Mouse (Mus musculus): ENCODE results near the gene Rassf3.

Rassf3 gene

DNA sequence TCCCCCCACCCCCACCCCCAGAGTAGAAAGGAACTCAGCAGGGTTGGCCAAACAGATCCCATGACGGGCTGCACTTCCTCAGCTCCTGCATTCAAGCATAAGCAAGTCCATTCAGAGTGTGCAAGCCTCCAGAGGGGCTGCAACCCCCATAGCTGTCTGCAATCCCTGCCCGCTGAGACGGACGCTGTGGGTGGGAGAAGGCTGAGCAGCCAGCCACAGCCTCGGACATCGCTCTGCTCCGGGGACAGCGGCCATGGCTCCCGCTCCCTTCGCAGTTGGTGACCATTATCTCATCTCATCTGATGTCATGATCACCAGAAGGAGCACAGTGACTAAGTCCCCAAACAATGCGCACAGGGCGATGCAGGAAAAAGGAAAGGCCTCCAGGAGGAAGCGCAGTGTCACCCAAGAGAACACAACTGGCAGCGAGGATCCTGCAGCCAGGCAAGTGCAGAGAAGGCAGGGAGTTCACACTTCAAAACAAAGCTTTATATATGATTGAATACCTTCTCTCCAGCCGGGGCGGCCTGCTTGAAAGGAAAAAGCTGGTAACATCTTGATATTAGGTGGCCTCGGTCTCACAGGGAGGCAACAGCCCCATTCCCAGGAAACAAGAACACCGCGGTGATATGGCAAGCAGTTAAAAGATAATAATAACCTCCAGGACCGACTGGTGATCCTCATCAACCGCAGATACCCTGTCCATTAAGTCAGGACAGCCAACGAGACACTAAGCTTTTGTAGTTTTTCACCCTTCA, 14.6 kb downstream of the Rassf3 start:
- no peak for DNase-seq

GRCm38 (mm10) chr10:121459124-121459853, 16.9 kb downstream of the Rassf3 start:
- no peak for DNase-seq

GRCm38 (mm10) chr10:121458408-121458807, 17.7 kb downstream of the Rassf3 start:
- no peak for DNase-seq

- DNase-seq, result no peak
Observed at GRCm38 (mm10) chr10:121457381-121457780, 18.8 kb downstream of the Rassf3 start.

GRCm38 (mm10) chr10:121455517-121455916, 20.6 kb downstream of the Rassf3 start:
- no peak for DNase-seq

DNA sequence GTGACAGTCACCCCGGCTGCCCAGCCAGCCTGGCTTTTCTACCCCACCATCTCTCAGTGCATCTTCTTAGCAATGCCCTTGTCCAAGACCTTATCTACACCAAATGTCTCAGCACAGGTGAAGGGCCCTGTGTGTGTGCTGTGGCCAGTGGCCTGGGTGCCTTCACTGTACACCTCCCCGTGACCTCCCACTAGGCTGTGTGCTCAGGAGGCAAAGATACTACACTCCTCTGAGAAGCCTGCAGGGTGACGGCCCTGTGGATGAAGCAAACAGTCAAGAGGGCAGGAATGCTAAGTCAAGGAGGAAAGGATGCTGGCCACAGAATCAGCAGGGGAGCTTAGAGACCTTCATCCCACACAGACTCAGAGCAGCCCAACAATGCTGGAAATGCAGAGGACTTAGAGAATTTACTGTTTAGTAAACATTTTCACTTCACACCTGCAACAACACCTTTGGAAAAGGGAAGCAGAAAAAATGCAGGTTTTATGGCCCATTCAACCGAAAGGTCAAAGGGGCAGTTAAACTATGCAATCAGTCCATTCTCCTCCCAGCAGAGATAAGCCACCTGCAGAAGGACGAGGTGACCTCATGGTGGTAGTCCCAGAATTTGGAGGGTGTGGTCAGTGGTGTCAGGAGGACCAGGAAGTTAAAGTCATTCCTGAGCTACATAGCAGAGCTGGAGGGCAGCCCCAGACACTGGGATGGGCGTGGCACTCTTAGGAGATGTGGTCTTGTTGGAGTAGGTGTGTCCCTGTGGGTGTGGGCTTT, 21.3 kb downstream of the Rassf3 start:
- DNase-seq, result no peak

DNA sequence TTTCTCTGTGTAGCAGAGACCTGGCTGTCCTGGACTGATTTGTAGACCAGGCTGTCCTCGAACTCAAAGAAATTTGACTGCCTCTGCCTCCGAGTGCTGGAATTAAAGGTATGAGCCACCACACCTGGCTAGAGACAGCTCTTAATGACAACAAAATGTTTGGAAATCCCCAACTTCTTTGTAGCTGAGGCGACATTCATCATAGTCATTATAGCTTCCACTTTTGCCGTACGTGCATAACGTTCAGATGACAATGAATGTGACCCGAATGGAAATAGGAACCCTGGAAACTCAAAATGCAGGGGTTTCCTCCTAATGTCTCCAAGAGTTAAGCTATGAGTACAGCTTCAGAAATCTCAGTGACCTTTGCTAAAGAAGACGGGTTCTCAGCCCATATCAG, 22.1 kb downstream of the Rassf3 start:
- no peak for DNase-seq

DNA sequence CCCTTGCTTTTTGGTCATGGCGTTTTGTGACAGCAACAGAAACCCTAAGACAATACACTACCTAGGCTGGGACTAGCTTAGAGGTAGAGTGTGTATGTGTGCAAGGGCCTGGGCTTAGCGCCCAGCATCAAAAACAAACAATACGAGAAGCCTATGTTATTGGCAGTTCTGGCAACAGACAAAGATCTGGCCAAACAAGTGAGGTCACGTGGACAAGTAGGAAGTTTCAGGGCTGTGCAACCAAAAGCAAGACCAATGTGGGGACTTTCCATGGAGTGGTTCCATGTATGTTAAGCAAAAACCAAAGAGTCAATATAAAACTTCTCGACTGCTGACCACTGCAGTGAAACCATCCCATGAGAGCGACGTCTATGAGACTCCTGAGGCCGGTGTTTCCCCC, 30.3 kb downstream of the Rassf3 start:
- no peak for DNase-seq

DNA sequence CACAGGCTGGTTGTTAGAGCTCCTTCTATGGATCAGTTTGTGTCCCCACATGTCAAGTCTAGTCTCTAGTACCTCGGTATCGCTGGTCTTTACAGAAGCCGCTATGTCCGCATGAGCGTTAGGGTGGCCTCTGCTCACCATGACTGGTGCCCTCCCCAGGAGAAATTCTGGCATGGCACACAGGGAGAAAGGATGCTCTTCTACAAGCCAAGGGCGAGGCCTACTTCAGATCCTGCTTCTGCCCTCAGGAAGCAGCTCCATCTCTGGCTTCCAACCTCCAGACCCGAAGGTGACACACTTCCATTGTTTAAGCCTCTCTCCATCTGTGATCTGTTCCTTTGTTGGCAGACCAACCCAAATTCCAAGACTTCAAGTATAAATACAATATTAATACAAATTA, 31.9 kb downstream of the Rassf3 start:
- DNase-seq, result no peak

- no peak for DNase-seq
Observed at GRCm38 (mm10) chr10:121443791-121444190, 32.4 kb downstream of the Rassf3 start.

DNA sequence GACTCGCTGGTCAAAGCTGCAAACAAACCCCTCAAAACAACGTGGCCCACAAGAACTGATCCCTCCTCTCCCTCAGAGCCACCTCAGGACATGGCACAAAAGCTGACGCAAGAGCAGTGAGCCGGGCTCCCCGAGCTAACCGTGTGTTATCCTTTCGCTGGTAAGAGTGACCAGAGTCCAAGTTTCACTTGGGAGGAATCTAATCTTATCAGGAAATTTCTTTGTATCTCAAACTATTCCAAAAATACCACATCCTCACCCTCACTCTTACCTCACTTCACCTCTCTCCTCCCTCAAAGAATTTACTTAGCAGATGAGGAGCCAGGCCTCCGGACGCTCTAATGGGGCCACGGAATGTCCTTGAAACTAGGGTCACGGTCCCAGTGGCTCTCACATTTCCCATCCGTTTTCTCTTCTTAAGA, 36.8 kb downstream of the Rassf3 start:
- no peak for DNase-seq

GRCm38 (mm10) chr10:121438109-121438508, 38.0 kb downstream of the Rassf3 start:
- DNase-seq, result no peak

GRCm38 (mm10) chr10:121436693-121437092, 39.5 kb downstream of the Rassf3 start:
- DNase-seq, result no peak

GRCm38 (mm10) chr10:121436258-121436645, 39.9 kb downstream of the Rassf3 start:
- DNase-seq, result no peak

DNA sequence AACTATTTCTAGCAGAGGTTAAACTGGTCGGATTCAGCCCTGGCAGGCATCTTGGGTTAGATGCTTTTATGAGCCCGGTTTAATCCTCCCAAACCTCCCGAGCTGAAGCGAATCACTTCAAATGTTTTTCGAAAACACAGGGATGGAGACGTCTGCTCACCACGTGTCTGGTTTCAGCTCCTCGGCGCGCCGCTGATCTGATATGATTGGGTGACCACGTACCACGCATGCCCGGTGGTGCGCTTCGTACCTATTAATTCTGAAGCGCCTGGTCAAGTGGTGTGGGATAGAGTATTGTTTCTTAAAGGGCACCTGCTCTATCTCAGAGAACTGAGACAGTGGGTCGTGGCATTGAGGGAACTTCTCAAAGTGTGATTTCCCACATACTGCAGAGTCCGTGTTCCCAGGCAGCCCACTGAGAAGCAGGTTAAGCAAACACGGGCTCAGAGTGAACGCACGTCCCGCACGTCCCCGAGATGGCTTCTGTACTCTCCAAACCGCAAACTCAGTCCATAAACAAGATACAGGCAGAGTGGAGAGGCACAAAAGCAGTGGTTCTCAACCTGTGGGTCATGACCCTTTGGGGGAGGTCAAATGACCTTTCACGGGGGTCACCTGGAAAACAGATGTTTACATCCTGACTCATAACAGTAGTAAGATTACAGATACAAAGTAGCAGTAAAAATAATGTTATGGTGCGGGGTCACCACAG, 40.4 kb downstream of the Rassf3 start:
- no peak for DNase-seq

DNA sequence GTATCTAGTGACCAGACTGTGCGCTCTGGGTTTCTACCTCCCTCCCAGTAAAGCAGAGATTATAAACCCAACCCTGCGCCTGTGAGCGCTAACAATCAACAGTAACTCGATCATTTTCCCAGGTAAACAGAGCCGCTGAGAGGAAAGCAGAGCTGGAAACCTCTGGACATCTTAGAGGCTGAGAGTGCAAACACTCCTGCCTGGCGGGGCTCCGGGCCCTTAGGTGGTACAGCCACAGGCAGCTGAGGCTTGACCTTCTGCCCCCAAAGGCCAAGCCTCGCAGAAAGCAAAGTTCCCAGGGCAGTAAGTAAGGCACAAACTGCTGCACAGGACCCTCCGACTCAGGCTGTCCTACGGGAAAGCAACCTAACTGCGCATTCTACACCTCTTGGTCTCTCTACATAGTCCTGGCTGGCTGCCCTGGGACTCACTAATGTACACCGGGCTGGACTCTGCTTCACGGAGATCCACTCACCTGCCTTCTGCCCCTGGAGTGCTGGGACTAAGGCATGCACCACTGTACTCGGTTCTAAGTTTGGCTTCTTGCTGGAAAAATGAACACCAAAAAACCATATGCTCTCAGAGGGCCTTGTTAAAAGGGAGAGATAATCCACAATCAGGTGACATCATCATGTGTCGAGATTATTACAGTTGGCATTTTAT, 41.6 kb downstream of the Rassf3 start:
- no peak for DNase-seq

- DNase-seq, result no peak
Observed at GRCm38 (mm10) chr10:121432635-121433280, 43.4 kb downstream of the Rassf3 start.

GRCm38 (mm10) chr10:121432041-121432634, 44.0 kb downstream of the Rassf3 start:
- DNase-seq, result no peak

GRCm38 (mm10) chr10:121430764-121431540, 45.2 kb downstream of the Rassf3 start:
- DNase-seq, result no peak

GRCm38 (mm10) chr10:121429981-121430682, 46.0 kb downstream of the Rassf3 start:
- DNase-seq, result no peak
